In genomic region chr11:63862746-63863145, GRCm38 (mm10) we compare ENCODE assay signal across 19 mouse cellular contexts. TPM values are rescaled to one million over a fixed set of nuclear protein-coding genes. Genes with fewer than 3 reads are reported as not detected.
A peak's percentile ranks its signal among the peaks of the same experiment; 100 is the strongest.
DNase-seq lines count a peak whose midpoint lies in the region; ATAC-seq and TF ChIP-seq lines count a peak whose summit lies in the region.
"Had no signal": no experiment of that assay in that cellular context is flagged by ENCODE, and none has a peak within 500 bp of the region (broad histone marks: within the 10 kb centered on the region; RNA-seq: fewer than 3 reads in every experiment).

No protein-coding gene starts in this region.

- no peaks in the 10 kb centered on the region for H3K36me3 ChIP-seq in liver, postnatal 0 days (replicated peaks; ENCODE audit: insufficient read depth, low read length)
- no peaks in the 10 kb centered on the region for H3K36me3 ChIP-seq in liver, embryonic 12.5 days
- H3K36me3 ChIP-seq in lung, embryonic 14.5 days (ENCODE audit: insufficient read depth), result no peaks in the 10 kb centered on the region
- no peaks in the 10 kb centered on the region for H3K36me3 ChIP-seq in stomach, postnatal 0 days (ENCODE audit: control insufficient read depth, insufficient read depth, low read length)
- H3K36me3 ChIP-seq: heart, embryonic 13.5 days; hindbrain, embryonic 12.5 days; liver, embryonic 13.5 days; midbrain, embryonic 10.5 days; neural tube, embryonic 15.5 days had no signal

- TF ChIP-seq EP300 in liver, postnatal 0 days (IDR thresholded peaks at IDR 0.05; ENCODE audit: low read depth), result no peak; the same call in 1 of the 2 replicates
- TF ChIP-seq EP300 in stomach, postnatal 0 days (optimal IDR thresholded peaks at IDR 0.05), result no peak

- peak overlapping the region; percentile 96 for H3K27ac ChIP-seq in liver, postnatal 0 days (ENCODE audit: low read depth)
- no peak overlapping the region for H3K27ac ChIP-seq in liver, embryonic 12.5 days
- no peak overlapping the region for H3K27ac ChIP-seq in lung, embryonic 14.5 days (ENCODE audit: low read depth)
- no peak overlapping the region for H3K27ac ChIP-seq in stomach, postnatal 0 days (replicated peaks)
- H3K27ac ChIP-seq in layer of hippocampus, adult 2 months, result no peak overlapping the region
- H3K27ac ChIP-seq: heart, embryonic 13.5 days; hindbrain, embryonic 12.5 days; liver, embryonic 13.5 days; macrophage; midbrain, embryonic 10.5 days; neural tube, embryonic 15.5 days had no signal

- peak; percentile 75 for ATAC-seq in liver, postnatal 0 days
- no peak for ATAC-seq in liver, embryonic 12.5 days
- ATAC-seq in lung, embryonic 14.5 days (ENCODE audit: insufficient read depth), result no peak
- peak; percentile 68; the same call in 1 of the 2 replicates for ATAC-seq in stomach, postnatal 0 days (ENCODE audit: low FRiP score, low TSS enrichment)
- ATAC-seq: forebrain, embryonic 16.5 days; intestine, postnatal 0 days had no signal

- no peak overlapping the region for H3K9ac ChIP-seq in liver, postnatal 0 days (replicated peaks)
- no peak overlapping the region for H3K9ac ChIP-seq in liver, embryonic 12.5 days
- H3K9ac ChIP-seq in lung, embryonic 14.5 days, result no peak overlapping the region
- H3K9ac ChIP-seq in stomach, postnatal 0 days (ENCODE audit: low read length), result no peak overlapping the region
- H3K9ac ChIP-seq: heart, embryonic 13.5 days; hindbrain, embryonic 12.5 days; liver, embryonic 13.5 days; neural tube, embryonic 15.5 days had no signal

- no peak overlapping the region for H3K4me2 ChIP-seq in liver, postnatal 0 days (ENCODE audit: low read depth, low read length)
- no peak overlapping the region for H3K4me2 ChIP-seq in liver, embryonic 12.5 days
- H3K4me2 ChIP-seq in lung, embryonic 14.5 days, result no peak overlapping the region
- H3K4me2 ChIP-seq in stomach, postnatal 0 days (replicated peaks; ENCODE audit: low read depth), result no peak overlapping the region
- H3K4me2 ChIP-seq: heart, embryonic 13.5 days; hindbrain, embryonic 12.5 days; liver, embryonic 13.5 days; neural tube, embryonic 15.5 days had no signal

- 27% methylated on average over 1 of the region's 1 CpGs for WGBS in liver, postnatal 0 days (ENCODE audit: insufficient replicate concordance)
- WGBS in liver, embryonic 12.5 days (ENCODE audit: insufficient replicate concordance), result 36% methylated on average over 1 of the region's 1 CpGs
- WGBS in lung, embryonic 14.5 days, result 17% methylated on average over 1 of the region's 1 CpGs
- 27% methylated on average over 1 of the region's 1 CpGs for WGBS in stomach, postnatal 0 days

- no peak for TF ChIP-seq CTCF in liver, postnatal 0 days (IDR thresholded peaks at IDR 0.05; ENCODE audit: low read depth)
- no peak for TF ChIP-seq CTCF in lung, embryonic 14.5 days (IDR thresholded peaks at IDR 0.05; ENCODE audit: low read depth)
- TF ChIP-seq CTCF in stomach, postnatal 0 days (IDR thresholded peaks at IDR 0.05; ENCODE audit: low read depth), result no peak
- TF ChIP-seq CTCF in layer of hippocampus, adult 2 months (conservative IDR thresholded peaks at IDR 0.05), result no peak

- peaks cover 11% of the 10 kb centered on the region for H3K4me1 ChIP-seq in liver, postnatal 0 days (ENCODE audit: insufficient read depth)
- H3K4me1 ChIP-seq in liver, embryonic 12.5 days, result no peaks in the 10 kb centered on the region
- no peaks in the 10 kb centered on the region for H3K4me1 ChIP-seq in lung, embryonic 14.5 days (ENCODE audit: insufficient read depth)
- no peaks in the 10 kb centered on the region for H3K4me1 ChIP-seq in stomach, postnatal 0 days (replicated peaks; ENCODE audit: control insufficient read depth, insufficient read depth)
- H3K4me1 ChIP-seq: neural tube, embryonic 15.5 days had no signal

- DNase-seq in liver, postnatal 0 days, result peak; percentile 21
- DNase-seq in 416B (ENCODE audit: low read depth), result peak; percentile 28
- DNase-seq in lung, embryonic 14.5 days, result peak; percentile 34
- DNase-seq in stomach, postnatal 0 days (ENCODE audit: low spot score), result no peak
- DNase-seq in retina, postnatal 1 day, result no peak
- DNase-seq in layer of hippocampus, adult 2 months (ENCODE audit: low spot score in 2 of 2), result no peak
- DNase-seq: adrenal gland, postnatal 10 days; cerebellum, adult 2 months; gastrocnemius, postnatal 10 days; heart, postnatal 14 days; liver, embryonic 13.5 days had no signal

- no peaks in the 10 kb centered on the region for H3K27me3 ChIP-seq in liver, postnatal 0 days (ENCODE audit: insufficient read depth, low read length)
- H3K27me3 ChIP-seq in liver, embryonic 12.5 days (replicated peaks), result no peaks in the 10 kb centered on the region
- no peaks in the 10 kb centered on the region for H3K27me3 ChIP-seq in lung, embryonic 14.5 days (ENCODE audit: insufficient read depth, low read length)
- no peaks in the 10 kb centered on the region for H3K27me3 ChIP-seq in stomach, postnatal 0 days (ENCODE audit: control insufficient read depth, insufficient read depth, low read length)
- H3K27me3 ChIP-seq: heart, embryonic 13.5 days; liver, embryonic 13.5 days; neural tube, embryonic 15.5 days had no signal

- H3K4me3 ChIP-seq in liver, postnatal 0 days (ENCODE audit: low read depth, low read length), result no peak overlapping the region
- H3K4me3 ChIP-seq in liver, embryonic 12.5 days, result no peak overlapping the region
- H3K4me3 ChIP-seq in lung, embryonic 14.5 days (ENCODE audit: low read depth, low read length), result no peak overlapping the region
- H3K4me3 ChIP-seq in stomach, postnatal 0 days (ENCODE audit: low read depth, low read length), result no peak overlapping the region
- H3K4me3 ChIP-seq in layer of hippocampus, adult 2 months, result no peak overlapping the region
- H3K4me3 ChIP-seq: heart, embryonic 13.5 days; hindbrain, embryonic 12.5 days; liver, embryonic 13.5 days; midbrain, embryonic 10.5 days; neural tube, embryonic 15.5 days had no signal

- H3K9me3 ChIP-seq in liver, postnatal 0 days (ENCODE audit: low read length), result no peaks in the 10 kb centered on the region
- no peaks in the 10 kb centered on the region for H3K9me3 ChIP-seq in liver, embryonic 12.5 days (replicated peaks)
- H3K9me3 ChIP-seq in lung, embryonic 14.5 days (ENCODE audit: low read depth, low read length), result no peaks in the 10 kb centered on the region
- H3K9me3 ChIP-seq in stomach, postnatal 0 days (ENCODE audit: control insufficient read depth, low read length), result no peaks in the 10 kb centered on the region
- H3K9me3 ChIP-seq: hindbrain, embryonic 12.5 days; liver, embryonic 13.5 days; midbrain, embryonic 10.5 days; neural tube, embryonic 15.5 days had no signal

RNA-seq across cellular contexts. Expression of gene Hs3st3b1, which starts 59.3 kb away (rescaled TPM):
- polyA plus RNA-seq in liver, postnatal 0 days (2015; fragmentation: Nextera tagmentation; extraction: Ambion mirVana), result 20.0 and 21.1 TPM in 2 replicates
- polyA plus RNA-seq in liver, embryonic 12.5 days (2016; fragmentation: Nextera tagmentation; extraction: Ambion mirVana), result 23.7 and 25.0 TPM in 2 replicates
- polyA plus RNA-seq in lung, embryonic 14.5 days (2014; fragmentation: Nextera tagmentation; extraction: Ambion mirVana), result 0.84 and 1.1 TPM in 2 replicates
- 6.9 and 8.3 TPM in 2 replicates for polyA plus RNA-seq in stomach, postnatal 0 days (2015; fragmentation: Nextera tagmentation; extraction: Ambion mirVana)
- total RNA-seq in layer of hippocampus, adult 2 months (2021), result under 1 TPM; 0.26 to 0.37 TPM

Comparison
In these comparisons a context has a peak if more than half of its experiments do, and no peak if none do; other contexts are left out.
1. ATAC-seq: peak in liver, postnatal 0 days (single experiment) and stomach, postnatal 0 days (single experiment); none in liver, embryonic 12.5 days (single experiment) and lung, embryonic 14.5 days (single experiment).
2. DNase-seq: peak in liver, postnatal 0 days (single experiment), 416B (single experiment) and lung, embryonic 14.5 days (single experiment); none in stomach, postnatal 0 days (single experiment), retina, postnatal 1 day (single experiment) and layer of hippocampus, adult 2 months (0 of 2).